Mouse (Mus musculus) adipocyte (in vitro differentiated cells): ENCODE results near the gene Cmc1.

Source experiments
- DNase-seq: peaks from one replicate; pipeline ENCODE4 v3.0.0-alpha.2; 2016; ENCODE audit warnings: low spot score

The Cmc1 gene

DNA sequence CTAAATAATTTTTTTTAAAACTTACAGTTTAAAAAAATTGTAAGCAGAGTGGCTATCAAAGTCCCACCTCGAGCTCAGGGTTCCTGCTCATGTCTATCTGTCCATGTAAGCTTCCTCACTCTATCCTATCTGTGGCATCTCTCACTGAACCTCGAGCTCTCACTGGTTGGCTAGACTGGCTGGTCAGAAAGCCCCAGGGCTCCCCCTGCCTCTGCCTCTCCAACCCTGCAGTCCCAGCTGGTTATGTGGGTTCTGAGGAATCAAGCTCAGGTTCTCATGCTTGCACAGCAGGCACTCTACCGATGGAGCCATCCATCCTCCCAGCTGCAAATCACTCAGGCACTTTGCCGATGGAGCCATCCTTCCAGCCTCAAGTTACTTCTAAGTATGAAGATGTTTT lies 120.5 kb downstream of the Cmc1 start:
- DNase-seq = no peak

DNA sequence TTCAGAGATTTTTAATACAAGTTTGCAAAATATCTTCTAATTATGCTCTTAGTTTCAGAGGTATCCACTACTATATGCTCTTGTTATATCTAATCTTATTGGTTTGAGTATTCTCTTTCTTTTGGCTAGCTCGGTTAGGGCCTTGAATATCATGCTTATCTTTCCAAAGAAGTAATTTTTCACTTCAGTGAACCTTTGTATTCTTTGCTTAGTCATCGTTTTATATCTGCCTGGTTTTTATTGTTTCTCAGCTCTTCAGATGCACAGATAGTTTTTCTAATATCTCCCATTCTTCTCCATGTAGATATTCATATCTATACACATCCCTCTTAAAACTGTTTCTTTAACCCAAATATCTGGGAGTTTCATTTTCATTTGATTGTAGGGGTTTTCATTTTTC lies 125.0 kb downstream of the Cmc1 start:
- no peak for DNase-seq
